Mouse (Mus musculus): ENCODE measurements around the gene Sdc3.

GRCm38 (mm10) chr4:130804771-130805361 lies 12.5 kb downstream of the Sdc3 start:
- no peak for TF ChIP-seq POLR2A (IDR thresholded peaks at IDR 0.05; ENCODE audit: control insufficient read depth, low read depth, low read length)
- no peak for TF ChIP-seq CTCF (IDR thresholded peaks at IDR 0.05; ENCODE audit: control insufficient read depth, insufficient read depth, insufficient replicate concordance, low read depth, low read length)

All from testis, adult 2 months (tissue).